Mouse (Mus musculus) lung, adult 18-20 months (tissue): ENCODE results near the gene Mmachc.
"Not testable (repeated sequence)": the region's sequence is repeated elsewhere in the genome, so short reads cannot be mapped to it uniquely, and the experiment has no call there.

Experiments
- DNase-seq, 2 experiments: peaks; one replicate each; pipeline ENCODE4 v3.0.0; 2022; ENCODE audit warnings: mixed read lengths in 2 of 2

The Mmachc gene

DNA sequence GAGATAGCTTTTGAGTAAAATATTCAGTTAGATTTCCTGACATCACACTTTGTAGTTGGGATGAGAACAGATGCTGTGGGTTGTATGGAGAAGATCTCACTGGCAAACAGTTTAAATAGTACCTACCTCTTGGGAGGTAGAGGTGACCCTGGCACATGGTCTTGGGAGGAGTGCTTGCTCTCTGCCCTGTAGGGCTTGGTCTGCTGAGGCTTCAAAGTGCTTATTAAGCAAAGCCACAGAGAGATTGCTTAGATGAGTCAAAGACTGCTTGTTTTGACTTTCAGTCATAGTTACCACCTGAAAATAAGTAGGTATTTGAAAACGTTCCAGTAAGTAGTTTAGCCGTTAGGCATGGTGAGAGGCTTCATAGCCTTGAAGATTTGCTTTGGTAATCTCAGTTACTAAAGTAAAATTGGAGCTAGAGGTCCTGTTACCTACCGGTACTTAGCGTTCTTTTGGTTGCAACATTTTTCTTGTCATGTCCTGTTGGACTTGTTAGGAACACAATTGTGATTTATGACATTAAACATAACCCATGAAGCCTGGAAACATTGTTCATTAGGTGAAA lies 18.8 kb downstream of the Mmachc start:
- DNase-seq: no peak

DNA sequence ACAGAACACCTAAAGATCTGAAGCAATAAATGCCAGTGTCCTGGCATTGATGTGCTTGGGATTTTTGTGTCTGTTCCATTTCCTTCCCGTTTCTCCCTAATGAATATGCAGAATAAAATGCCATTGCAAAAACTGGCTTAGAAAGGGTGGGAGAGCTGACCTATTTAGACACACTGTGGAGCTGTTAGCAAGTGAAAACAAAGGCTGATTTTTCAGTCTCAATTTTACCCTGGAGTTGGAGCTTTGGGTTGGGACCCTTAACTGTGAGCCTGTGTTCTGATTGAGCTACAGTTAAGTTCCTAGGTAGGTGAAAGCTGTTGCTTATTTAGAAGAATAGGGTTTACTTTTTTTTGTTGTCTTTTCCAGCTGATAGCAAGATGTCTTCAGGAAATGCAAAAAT lies 21.2 kb downstream of the Mmachc start:
- no peak for DNase-seq

DNA sequence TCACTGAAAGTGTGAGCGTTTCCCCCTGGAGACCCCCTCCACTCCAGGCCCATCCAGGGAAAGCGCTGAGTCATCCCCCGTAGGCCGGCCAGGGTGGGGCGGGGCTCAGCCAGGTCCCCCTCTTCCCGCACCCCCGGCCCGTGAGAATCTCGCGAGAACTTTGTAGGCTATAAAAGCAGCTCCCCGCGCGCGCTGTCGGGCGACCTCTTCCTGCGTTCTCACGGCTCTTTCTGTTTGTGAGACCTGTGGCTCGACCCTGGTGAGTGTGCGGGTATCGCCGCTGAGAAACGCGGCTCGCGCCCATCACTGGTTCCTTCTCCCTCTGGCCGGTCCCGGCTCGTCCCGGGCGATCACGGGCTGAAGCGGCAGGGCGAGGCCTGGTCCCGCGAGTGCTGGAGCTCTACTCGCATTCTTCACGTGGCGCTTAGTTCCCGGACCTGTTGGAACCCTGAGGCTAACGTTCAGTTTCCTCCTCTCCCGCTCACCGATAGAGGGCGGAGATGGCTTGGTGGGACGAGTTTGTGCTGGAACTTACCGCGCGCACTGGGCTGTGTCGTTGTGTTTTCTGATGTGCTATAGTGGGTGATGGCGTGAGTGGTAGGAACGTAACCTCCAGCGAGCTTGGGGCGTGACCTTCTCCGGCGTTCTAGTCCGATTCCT lies 22.7 kb downstream of the Mmachc start, which contains the start of gene Prdx1:
Prdx1 (plus strand) TSS at position 143 of the 660 bp plus-strand sequence.
- DNase-seq: peak; percentile 94 to 96

DNA sequence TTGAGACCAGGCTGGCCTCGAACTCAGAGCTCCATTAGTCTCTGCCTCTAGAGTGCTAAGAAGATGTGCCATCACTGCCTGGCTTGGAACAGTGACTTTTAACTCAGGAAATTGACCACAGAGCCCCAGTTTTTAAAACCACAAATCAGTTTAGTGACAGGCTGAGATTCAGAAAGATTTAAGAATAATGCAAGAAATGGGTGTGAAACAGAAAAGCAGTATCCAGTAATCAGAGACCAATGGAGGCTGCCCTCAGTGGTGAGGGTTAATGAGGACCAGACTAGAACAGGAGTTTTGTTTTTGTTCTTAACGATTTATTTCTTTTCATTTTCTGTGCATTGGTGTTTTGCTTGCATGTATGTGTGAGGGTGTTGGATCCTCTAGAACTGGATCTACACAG lies 23.5 kb downstream of the Mmachc start:
- DNase-seq: no peak

DNA sequence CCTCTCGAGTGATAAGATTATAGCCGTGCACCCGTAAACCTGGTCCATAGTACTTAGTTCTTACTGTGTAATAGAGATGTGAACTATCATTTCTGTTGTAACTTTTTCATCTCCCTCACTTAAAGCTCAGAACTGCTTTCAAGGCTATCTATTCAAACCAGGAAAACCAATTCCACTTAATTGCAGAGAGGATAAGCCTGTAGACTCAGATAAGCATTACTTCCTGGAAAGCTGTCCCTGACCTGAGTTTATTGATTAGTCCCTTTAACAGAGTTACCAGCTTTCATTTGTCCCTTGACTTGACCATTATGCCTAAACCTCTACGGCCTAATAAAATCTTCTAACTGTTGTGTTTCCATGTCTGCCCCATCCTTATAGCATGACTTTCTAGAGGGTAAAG lies 24.2 kb downstream of the Mmachc start:
- DNase-seq: no peak

DNA sequence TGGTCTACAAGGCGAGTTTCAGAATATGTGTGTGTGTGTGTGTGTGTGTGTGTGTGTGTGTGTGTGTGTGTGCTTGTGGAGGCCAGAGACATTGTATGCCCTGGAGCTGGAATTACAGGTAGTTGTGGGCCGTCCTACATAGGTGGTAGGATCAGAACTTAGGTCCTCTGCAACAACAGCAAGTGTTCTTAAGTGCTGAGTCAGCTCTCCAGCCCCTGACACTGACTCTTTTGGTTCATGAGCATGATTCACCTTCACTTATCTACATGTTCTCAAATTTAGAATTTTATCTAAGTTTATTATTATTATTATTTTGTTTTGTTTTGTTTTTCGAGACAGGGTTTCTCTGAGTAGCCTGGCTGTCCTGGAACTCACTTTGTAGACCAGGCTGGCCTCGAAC lies 27.7 kb downstream of the Mmachc start:
- not testable (repeated sequence) for DNase-seq

DNA sequence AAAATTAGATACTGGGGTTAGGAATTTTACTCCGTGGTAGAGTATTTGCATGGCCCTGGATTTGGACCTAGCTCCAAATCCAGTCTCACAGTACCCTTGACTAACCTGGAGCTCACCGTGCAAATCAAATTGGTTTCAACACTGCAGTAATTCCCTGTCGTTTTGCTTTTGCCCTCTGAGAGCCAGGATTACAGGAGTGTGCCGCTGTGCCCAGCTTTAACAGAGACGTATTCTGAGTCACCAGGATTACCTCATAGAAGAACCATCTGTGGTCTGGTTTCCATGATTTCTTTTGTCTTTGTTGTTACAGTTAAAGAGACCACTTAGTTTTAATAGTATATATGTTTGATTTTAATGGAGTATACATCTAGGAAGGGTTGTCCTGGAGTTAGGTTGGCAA lies 29.1 kb downstream of the Mmachc start:
- no peak for DNase-seq

DNA sequence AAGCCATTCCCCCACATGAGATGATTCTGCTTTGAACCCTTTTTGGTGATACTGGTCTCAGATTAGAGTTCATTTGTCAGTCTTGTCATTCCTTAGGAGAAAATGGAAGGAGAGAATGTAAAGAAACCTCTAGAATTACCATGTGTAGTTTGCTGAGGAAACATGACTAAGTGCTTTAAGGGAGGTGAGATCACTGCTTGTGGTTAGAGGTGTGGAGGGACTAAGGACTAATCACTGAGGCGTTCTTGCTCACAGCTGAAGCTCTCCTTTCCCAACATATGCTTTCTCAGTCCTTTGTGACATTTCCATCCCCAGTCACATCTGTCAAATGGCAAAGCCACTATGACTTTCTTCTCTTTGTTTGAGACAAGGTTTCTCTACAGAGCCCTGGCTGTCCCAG lies 30.4 kb downstream of the Mmachc start:
- DNase-seq: no peak

DNA sequence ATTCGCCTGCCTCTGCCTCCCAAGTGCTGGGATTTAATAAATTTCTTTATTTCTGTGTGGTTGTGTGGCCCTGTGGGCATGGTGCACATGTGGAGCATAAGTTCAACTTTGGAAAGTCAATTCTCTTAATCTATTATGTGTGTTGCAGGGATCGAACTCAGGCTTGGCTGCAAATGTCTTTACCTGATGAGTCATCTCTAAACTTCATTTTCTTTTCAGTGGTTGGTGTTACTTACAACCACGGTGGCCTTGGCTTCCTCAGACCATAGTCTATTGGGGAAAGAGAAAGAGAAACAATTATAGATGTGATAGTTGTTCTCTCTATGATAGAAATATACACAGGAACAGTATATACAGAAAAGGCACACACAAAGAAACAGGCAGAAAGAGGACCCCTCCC lies 32.2 kb downstream of the Mmachc start:
- DNase-seq: no peak

DNA sequence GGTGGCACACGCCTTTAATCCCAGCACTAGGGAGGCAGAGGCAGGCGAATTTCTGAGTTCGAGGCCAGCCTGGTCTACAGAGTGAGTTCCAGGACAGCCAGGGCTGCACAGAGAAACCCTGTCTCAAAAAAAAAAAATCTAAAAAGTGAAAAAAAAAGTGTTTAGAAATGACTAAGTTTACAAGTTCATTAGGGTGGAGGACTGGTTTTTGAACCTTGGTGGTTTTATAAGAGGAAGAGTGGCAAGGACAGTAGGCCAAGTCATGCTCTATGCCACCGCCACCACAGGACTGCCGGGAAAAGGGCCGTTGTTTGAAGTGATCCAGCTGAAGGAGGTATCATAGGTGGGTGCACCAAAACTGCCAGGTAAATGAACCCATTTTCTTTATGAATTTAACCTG lies 33.4 kb downstream of the Mmachc start:
- DNase-seq: not testable (repeated sequence)

DNA sequence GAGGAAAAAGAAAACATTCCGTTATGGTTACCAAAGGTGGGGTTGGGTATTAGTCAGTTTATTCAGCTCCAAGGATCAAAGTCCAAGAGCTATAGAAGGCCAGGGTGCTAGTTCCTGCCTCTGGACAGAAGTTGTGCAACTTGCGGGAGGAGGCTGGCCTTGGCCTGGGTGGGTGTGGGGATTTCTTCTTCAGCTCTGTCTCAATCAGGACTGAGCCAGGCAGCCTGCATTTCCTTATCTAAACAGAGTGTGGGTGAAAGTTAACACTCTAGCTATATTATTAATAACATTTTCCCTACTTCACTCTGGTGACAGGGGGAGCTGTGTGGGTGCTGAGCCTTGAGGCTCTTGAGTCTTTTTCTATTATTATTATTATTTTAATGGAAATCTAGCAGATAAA lies 35.4 kb downstream of the Mmachc start:
- peak; percentile 80 to 85 for DNase-seq

DNA sequence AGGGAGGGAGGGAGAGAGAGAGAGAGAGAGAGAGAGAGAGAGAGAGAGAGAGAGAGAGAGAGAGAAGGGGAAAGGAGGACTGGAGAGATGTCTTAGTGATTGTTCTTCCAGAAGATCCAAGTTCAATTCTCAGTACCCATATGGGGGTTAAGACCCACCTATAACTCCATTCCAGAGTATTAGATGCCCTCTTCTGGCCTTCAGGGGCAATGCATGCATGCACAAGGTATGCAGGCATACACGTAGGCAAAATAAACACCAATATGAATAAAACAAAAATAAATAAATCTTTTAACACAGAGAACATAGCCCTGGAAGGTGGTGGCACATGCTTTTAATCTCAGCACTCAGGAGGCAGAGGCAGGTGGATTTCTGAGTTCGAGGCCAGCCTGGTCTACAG lies 38.9 kb downstream of the Mmachc start:
- no peak for DNase-seq

DNA sequence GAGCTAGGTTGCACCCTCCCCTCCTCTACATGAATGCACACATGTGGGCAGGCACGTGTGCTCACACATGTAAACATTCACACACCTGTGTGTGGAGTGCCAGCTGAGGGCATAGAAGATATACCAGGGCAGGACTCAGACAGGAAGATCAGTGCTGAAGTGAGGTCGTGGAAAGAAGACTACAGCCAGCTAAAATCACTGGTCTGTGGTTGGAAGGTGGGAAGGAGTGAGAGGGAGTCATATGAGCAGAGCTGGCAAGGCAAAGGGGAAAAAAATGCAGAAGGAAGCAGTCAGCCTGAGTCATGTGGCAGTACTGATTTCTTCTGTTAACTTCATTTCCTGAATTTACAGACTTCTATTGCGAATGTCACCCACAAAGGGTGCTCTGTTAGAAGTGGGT lies 40.1 kb downstream of the Mmachc start:
- peak; percentile 25 to 39 for DNase-seq

DNA sequence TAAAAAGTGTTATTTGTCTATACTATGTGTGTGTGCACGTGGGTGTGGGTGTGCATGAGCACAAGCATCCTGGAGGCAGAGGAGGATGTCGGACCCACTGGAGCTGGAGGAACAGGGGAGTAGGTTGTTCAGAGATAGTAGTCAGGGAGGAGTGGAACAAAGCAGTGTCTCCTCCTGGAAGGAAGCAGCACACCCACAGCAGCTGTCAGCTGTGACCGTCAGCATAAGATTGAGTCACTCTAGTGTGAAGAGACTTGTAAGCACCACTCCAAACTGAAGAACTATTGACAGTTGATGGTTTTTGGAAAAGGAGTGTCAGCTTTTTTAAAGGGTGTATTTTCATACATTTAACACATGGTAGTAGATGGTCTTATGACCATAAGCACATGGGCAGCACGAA lies 41.6 kb downstream of the Mmachc start:
- no peak for DNase-seq

DNA sequence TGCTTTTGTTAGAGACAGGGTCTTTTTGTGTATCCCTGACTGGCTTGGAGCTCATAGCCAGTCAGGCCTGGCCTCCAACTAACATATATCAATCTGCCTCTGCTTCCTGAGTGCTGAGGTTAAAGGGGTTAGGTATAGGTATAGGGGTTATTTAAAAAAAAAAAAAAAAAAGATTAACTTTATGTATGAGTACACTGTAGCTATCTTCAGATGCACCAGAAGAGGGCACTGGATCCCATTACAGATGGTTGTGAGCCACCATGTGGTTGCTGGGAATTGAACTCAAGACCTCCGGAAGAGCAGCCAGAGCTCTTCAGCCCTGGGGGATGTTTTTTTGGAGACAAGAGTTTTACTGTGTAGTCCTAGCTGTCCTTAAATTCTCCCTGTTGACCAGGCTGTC lies 46.2 kb downstream of the Mmachc start:
- DNase-seq: no peak

DNA sequence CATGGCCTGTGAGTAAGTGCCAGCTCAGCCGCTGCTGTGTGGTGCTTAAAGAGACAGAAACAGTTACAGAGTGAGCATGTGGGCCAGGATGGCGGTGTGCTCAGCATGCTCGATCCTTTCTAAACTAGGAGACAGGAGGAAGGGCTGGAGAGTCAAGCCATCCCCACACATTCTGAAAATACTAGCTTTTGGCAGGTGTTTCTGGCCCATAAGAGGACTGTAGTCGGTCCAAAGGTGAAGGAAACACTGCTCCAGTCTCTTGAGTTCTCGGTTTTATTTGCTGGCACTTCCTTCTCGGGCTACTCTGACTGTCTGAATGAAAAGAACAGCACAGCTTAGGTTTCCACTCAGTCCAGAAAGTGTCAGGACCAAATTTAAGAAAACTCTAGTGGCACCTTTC lies 47.4 kb downstream of the Mmachc start:
- DNase-seq: no peak

DNA sequence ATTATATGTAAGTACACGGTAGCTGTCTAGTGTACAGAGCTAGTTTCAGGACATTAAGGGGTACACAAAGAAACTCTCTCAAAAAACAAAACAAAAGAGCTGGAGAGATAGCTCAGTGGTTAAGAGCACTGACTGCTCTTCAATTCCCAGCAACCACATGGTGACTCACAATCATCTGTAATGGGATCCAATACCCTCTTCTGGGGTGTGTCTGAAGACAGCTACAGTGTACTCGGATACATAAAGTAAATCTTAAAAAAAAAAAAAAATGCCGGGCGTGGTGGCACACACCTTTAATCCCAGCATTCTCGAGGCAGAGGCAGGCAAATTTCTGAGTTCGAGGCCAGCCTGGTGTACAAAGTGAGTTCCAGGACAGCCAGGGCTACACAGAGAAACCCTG lies 48.3 kb downstream of the Mmachc start:
- not testable (repeated sequence) for DNase-seq

DNA sequence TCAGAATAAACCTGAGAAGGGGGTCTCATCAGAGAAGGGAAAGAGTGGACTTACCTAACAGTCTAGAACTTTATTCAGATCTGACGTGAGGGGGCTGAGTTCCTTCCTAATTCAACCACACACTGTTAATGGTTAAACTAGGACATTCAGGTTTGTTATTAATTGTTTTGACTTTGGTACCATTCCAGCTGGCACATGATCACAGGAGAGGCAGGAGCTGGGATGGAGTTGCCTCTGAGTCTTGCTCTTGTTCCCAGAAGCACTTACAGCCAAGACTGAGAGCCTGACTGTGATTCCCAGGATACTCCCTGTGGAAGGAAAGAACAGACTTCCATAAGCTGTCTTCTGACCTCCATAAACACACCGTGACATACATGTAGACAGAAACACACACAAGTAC lies 48.7 kb downstream of the Mmachc start:
- peak in 1 of 2 experiments; percentile 56 for DNase-seq

DNA sequence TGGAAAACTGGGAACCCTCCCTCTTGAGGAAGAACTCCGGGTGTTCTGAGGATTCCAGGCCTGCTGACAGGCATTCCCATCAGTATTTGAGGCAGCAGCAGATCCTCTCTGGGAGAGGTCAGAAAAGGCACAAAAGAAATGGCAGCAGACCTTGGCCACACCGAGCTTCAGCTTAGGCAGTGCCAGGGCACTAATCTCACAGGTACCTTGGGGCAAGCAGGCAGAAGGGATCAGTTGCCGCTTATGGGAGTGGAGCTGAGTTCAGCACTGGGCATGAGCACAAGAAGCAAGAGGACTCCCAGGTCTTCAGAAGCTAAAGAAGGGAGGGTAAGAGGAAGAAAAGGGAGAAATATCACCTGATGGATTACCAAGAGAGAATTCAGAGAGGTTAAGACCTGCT lies 50.2 kb downstream of the Mmachc start:
- DNase-seq: no peak

DNA sequence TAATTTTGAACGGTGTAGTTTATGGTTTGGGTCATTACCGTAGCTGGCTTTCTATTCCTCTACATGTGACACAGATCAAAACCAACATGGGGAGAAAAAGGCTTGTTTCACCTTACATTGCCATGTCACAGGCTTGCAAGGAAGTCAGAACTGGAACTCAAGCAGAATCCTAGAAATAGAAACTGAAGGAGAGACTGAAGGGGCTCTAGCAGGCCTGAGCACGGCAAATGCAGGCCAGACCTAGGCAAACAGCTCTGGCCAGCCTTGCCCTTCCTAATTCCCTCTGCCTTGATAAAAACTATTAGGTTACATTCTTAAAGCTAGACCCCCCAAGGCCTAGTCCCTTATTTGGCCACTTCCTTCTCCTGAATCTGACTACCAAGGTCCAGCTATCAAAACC lies 52.5 kb downstream of the Mmachc start:
- DNase-seq: no peak

DNA sequence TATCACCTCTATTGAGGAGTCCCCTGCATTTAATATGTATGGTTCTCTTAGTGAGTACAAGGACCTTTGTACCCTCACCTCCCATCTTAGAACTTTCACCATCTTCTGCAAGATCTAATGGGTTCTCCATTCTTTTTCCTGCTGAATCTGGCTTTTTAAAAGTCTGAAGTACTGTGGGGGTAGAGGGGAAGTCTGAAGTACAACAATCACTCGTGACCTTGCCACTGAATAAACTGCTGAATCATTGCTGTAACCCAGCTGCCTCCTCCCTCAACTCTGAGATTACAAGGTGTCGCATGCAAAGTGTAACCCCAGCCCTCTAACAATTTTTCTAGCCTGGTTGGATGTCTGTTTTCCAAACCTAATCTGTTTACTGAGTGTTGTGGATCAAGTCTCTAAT lies 53.1 kb downstream of the Mmachc start:
- DNase-seq: peak in 1 of 2 experiments; percentile 33

DNA sequence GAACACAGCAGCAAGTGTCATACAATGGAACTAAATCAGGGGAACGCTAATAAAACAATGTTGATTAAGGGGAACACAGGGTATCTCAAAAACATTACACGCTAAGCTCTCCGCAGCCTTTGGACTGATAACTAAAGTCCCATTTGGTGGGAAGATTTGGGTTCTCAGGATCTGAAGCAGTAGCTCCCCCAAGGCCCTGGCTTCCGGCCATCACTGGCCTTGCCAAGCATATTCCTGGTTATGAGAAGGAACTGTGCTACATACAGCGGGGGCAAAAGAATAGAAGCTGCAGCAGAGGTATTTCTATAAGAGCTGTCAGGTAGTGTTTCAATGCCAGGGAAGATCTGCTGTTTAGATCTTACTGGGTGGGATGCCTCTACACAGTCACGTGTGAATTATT lies 55.0 kb downstream of the Mmachc start:
- DNase-seq: no peak
